ENCODE assay signal across 18 mouse cellular contexts in the genomic region with DNA sequence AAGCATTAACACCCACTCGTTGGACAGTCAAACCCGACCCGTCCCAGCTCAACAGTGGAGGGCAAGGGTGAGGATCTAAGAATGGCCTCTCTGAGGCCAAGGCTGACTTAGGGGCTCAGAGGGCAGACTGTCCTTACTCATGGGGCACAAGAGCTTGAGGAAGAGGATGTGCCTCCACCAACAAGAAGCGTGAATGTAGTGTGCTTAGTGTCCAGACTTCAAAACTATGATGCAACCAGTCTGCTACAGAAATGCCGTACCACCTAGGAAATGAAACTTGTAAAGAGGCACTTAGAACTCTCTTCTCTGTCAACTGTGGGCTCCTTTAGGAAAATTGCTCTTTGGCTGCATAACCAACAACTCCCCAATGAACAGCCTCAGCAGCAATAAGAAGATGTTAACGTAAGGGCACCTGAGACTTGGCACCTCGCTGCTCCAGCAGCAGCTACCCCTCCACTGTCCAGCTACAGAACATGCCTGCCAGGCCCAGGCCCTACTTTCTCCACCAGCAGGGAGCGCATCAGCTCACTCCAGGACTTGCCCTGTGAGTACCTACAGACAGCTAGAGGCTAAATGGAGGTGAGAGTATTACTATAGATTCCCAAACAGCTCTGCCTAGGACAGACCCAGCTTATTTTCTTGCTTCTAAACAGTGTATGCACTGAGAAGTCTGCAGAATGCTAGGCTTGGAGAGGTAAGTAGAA. TPM values are rescaled to one million over a fixed set of nuclear protein-coding genes. Genes with fewer than 3 reads are reported as not detected.
A peak's percentile ranks its signal among the peaks of the same experiment; 100 is the strongest.
DNase-seq lines count a peak whose midpoint lies in the region; ATAC-seq and TF ChIP-seq lines count a peak whose summit lies in the region.
"Had no signal": no experiment of that assay in that cellular context is flagged by ENCODE, and none has a peak within 500 bp of the region (broad histone marks: within the 10 kb centered on the region; RNA-seq: fewer than 3 reads in every experiment).

No protein-coding gene starts in this region.

- H3K4me3 ChIP-seq in heart, adult 2 months, result no peak overlapping the region
- H3K4me3 ChIP-seq in heart, embryonic 12.5 days, result no peak overlapping the region
- H3K4me3 ChIP-seq in liver, embryonic 14.5 days (ENCODE audit: insufficient read depth in 1 of 2, low read depth in 2 of 2, low read length in 2 of 2), result no peak overlapping the region
- H3K4me3 ChIP-seq in bone marrow macrophage, adult 2 months (ENCODE audit: insufficient read depth, low read length), result no peak overlapping the region
- H3K4me3 ChIP-seq in macrophage (ENCODE audit: inconsistent target), result no peak overlapping the region

- no peak for ATAC-seq in heart, embryonic 12.5 days (ENCODE audit: insufficient number of reproducible peaks, low FRiP score)
- ATAC-seq in liver, embryonic 14.5 days (ENCODE audit: insufficient read depth), result no peak
- ATAC-seq: Patski had no signal

- peaks cover 10% of the 10 kb centered on the region for H3K4me1 ChIP-seq in heart, adult 2 months (ENCODE audit: control insufficient read depth, insufficient read depth, low read length)
- H3K4me1 ChIP-seq in heart, embryonic 12.5 days (replicated peaks), result peaks cover 21% of the 10 kb centered on the region
- H3K4me1 ChIP-seq in liver, embryonic 14.5 days (replicated peaks; ENCODE audit: control insufficient read depth in 2 of 2, insufficient read depth in 2 of 2, low read length in 1 of 2), result peaks cover 11 to 18% of the 10 kb centered on the region in 2 experiments
- peaks cover 59% of the 10 kb centered on the region for H3K4me1 ChIP-seq in bone marrow macrophage, adult 2 months (ENCODE audit: control insufficient read depth, insufficient read depth, low read length)

- H3K9me3 ChIP-seq in heart, embryonic 12.5 days (replicated peaks), result no peaks in the 10 kb centered on the region
- H3K9me3 ChIP-seq in liver, embryonic 14.5 days (ENCODE audit: control insufficient read depth, low read length), result no peaks in the 10 kb centered on the region

- peak; percentile 20 to 31 for DNase-seq in heart, adult 2 months
- no peak for DNase-seq in liver, embryonic 14.5 days (ENCODE audit: low read depth in 3 of 3, low spot score in 3 of 3)
- no peak for DNase-seq in liver
- DNase-seq in spleen, postnatal 36 days (ENCODE audit: low spot score in 2 of 2), result no peak
- DNase-seq in spleen, postnatal 4 days (ENCODE audit: low spot score in 2 of 2), result no peak
- DNase-seq: adrenal gland, adult 2 months; embryo, embryonic 11 days; thymus, postnatal 36 days had no signal

- no peaks in the 10 kb centered on the region for H3K36me3 ChIP-seq in heart, adult 2 months (ENCODE audit: control insufficient read depth, insufficient read depth, low read length)
- H3K36me3 ChIP-seq in heart, embryonic 12.5 days, result peaks cover 48% of the 10 kb centered on the region
- H3K36me3 ChIP-seq in liver, embryonic 14.5 days (replicated peaks; ENCODE audit: control insufficient read depth, insufficient read depth, low read depth), result no peaks in the 10 kb centered on the region
- peaks cover 32% of the 10 kb centered on the region for H3K36me3 ChIP-seq in macrophage (ENCODE audit: inconsistent target)

- TF ChIP-seq EP300 in heart, adult 2 months (IDR thresholded peaks at IDR 0.05; ENCODE audit: insufficient read depth, low read depth, low read length), result no peak
- TF ChIP-seq EP300 in liver, embryonic 14.5 days (IDR thresholded peaks at IDR 0.05; ENCODE audit: low read depth), result no peak

- H3K27ac ChIP-seq in heart, adult 2 months, result no peak overlapping the region
- H3K27ac ChIP-seq in heart, embryonic 12.5 days (ENCODE audit: poor library complexity, severe bottlenecking), result no peak overlapping the region
- H3K27ac ChIP-seq in liver, embryonic 14.5 days, result no peak overlapping the region
- peak overlapping the region; percentile 34 for H3K27ac ChIP-seq in bone marrow macrophage, adult 2 months (ENCODE audit: insufficient read depth, low read depth, low read length)
- H3K27ac ChIP-seq in macrophage, result peak overlapping the region; percentile 33

- H3K27me3 ChIP-seq in heart, adult 2 months (ENCODE audit: control insufficient read depth, insufficient read depth, low read length), result no peaks in the 10 kb centered on the region
- H3K27me3 ChIP-seq in heart, embryonic 12.5 days (replicated peaks), result no peaks in the 10 kb centered on the region
- H3K27me3 ChIP-seq in liver, embryonic 14.5 days (ENCODE audit: control insufficient read depth, insufficient read depth, low read length), result no peaks in the 10 kb centered on the region
- H3K27me3 ChIP-seq: Patski had no signal

- no peak overlapping the region for H3K9ac ChIP-seq in heart, adult 2 months (ENCODE audit: low read depth, low read length)
- no peak overlapping the region for H3K9ac ChIP-seq in heart, embryonic 12.5 days
- H3K9ac ChIP-seq in liver, embryonic 14.5 days (replicated peaks), result no peak overlapping the region

- TF ChIP-seq CTCF in heart, adult 2 months (IDR thresholded peaks at IDR 0.05), result peak; percentile 46
- TF ChIP-seq CTCF in liver, embryonic 14.5 days (IDR thresholded peaks at IDR 0.05; ENCODE audit: low read depth), result peak; percentile 46
- peak; percentile 47; the same call in 1 of the 2 replicates for TF ChIP-seq CTCF in bone marrow macrophage, adult 2 months (IDR thresholded peaks at IDR 0.05; ENCODE audit: low read depth, low read length)

- 76% methylated on average over 8 of the region's 8 CpGs for WGBS in heart, adult 2 months
- WGBS in heart, embryonic 12.5 days, result 91% methylated on average over 8 of the region's 8 CpGs
- WGBS in liver, embryonic 14.5 days (ENCODE audit: insufficient replicate concordance), result 74% methylated on average over 8 of the region's 8 CpGs
- 62% methylated on average over 8 of the region's 8 CpGs for WGBS in macrophage (ENCODE audit: missing documents)

- no peak overlapping the region for H3K4me2 ChIP-seq in heart, embryonic 12.5 days
- no peak overlapping the region for H3K4me2 ChIP-seq in liver, embryonic 14.5 days (ENCODE audit: low read depth)

- 0 out of 2 replicates have a peak, but pooled peaks cover 2% of the 10 kb centered on the region for H3K79me2 ChIP-seq in heart, adult 2 months (replicated peaks; ENCODE audit: control insufficient read depth, insufficient read depth, low read length)
- H3K79me2 ChIP-seq in macrophage (ENCODE audit: inconsistent target), result peaks cover 96% of the 10 kb centered on the region

- no peak for TF ChIP-seq POLR2A in heart, adult 2 months (IDR thresholded peaks at IDR 0.05; ENCODE audit: insufficient read depth, low read depth, low read length)
- TF ChIP-seq POLR2A in bone marrow macrophage, adult 2 months (IDR thresholded peaks at IDR 0.05; ENCODE audit: borderline replicate concordance, low read depth, low read length), result no peak

- intact Hi-C loops in heart, adult 2 months (cut with DNase I), result no loop called here

RNA-seq across cellular contexts. Expression of a gene that starts 32.5 kb away (rescaled TPM):
- 100 to 1,000 TPM; 106 to 117 TPM for total RNA-seq in heart, adult 2 months (2021)
- 47.2 and 65.1 TPM in 2 replicates for polyA plus RNA-seq in heart, adult 2 months (2012; rRNA removed)
- polyA plus RNA-seq in heart, embryonic 12.5 days (2016; fragmentation: Nextera tagmentation; extraction: Ambion mirVana), result 54.8 and 55.0 TPM in 2 replicates
- polyA plus RNA-seq in liver, embryonic 14.5 days (2012; rRNA removed), result 40.4 and 83.7 TPM in 2 replicates
- 39.6 and 41.2 TPM in 2 replicates for polyA plus RNA-seq in liver, embryonic 14.5 days (2014; fragmentation: Nextera tagmentation; extraction: Ambion mirVana)
- polyA plus RNA-seq in bone marrow macrophage, adult 2 months (2012; ENCODE audit: insufficient read depth, insufficient read length, missing spikeins), result 282 and 287 TPM in 2 replicates
- 1,000 to 10,000 TPM in 16 of 26 experiments, 100 to 1,000 TPM in 10; 593 to 1,756 (median 1,078) TPM for total RNA-seq in macrophage (2018; cell fraction: chromatin; rRNA removed)
- 100 to 1,000 TPM; 326 to 901 (median 520) TPM for total RNA-seq in macrophage (2018; cell fraction: cytosol; rRNA removed)
- 1,000 to 10,000 TPM in 10 of 26 experiments, 100 to 1,000 TPM in 16; 519 to 1,296 (median 882) TPM for total RNA-seq in macrophage (2018; cell fraction: nucleus; rRNA removed)
- 324 to 943 TPM (median 383 TPM) in 3 replicates for polyA plus RNA-seq in macrophage (2018)

RNA-seq across cellular contexts. Expression of a gene that starts 54.3 kb away (rescaled TPM):
- total RNA-seq in heart, adult 2 months (2021), result not detected
- not detected in 2 replicates for polyA plus RNA-seq in heart, adult 2 months (2012; rRNA removed)
- polyA plus RNA-seq in heart, embryonic 12.5 days (2016; fragmentation: Nextera tagmentation; extraction: Ambion mirVana), result not detected in 2 replicates
- not detected in 2 replicates for polyA plus RNA-seq in liver, embryonic 14.5 days (2012; rRNA removed)
- not detected in 2 replicates for polyA plus RNA-seq in liver, embryonic 14.5 days (2014; fragmentation: Nextera tagmentation; extraction: Ambion mirVana)
- polyA plus RNA-seq in bone marrow macrophage, adult 2 months (2012; ENCODE audit: insufficient read depth, insufficient read length, missing spikeins), result not detected in 2 replicates
- total RNA-seq in macrophage (2018; cell fraction: chromatin; rRNA removed), result not detected
- not detected for total RNA-seq in macrophage (2018; cell fraction: cytosol; rRNA removed)
- not detected for total RNA-seq in macrophage (2018; cell fraction: nucleus; rRNA removed)
- polyA plus RNA-seq in macrophage (2018), result not detected in 3 replicates
- total RNA-seq: adrenal gland, adult 2 months; gastrocnemius, adult 18-20 months; layer of hippocampus, adult 18-20 months; megakaryocyte-erythroid progenitor cell, adult 5-6 weeks had no signal
- polyA plus RNA-seq: adrenal gland, adult 2 months; C2C12; heart, embryonic 16.5 days; limb, embryonic 11.5 days; Patski had no signal

Comparison
In these comparisons a context has a peak if more than half of its experiments do, and no peak if none do; other contexts are left out.
1. DNase-seq: peak in heart, adult 2 months (2 of 2); none in liver, embryonic 14.5 days (0 of 3), liver (single experiment), spleen, postnatal 36 days (0 of 2) and spleen, postnatal 4 days (0 of 2).
2. H3K27ac ChIP-seq: peak in bone marrow macrophage, adult 2 months (single experiment) and macrophage (single experiment); none in heart, adult 2 months (single experiment), heart, embryonic 12.5 days (single experiment) and liver, embryonic 14.5 days (single experiment).
3. Peak in every context shown above with its lines, with median percentiles within 50 percentile points of each other: CTCF ChIP-seq.